Mouse (Mus musculus) hindbrain, embryonic 16.5 days (tissue): Measurements from ENCODE around the gene Zfp467. TPM values are rescaled to one million over a fixed set of nuclear protein-coding genes. Genes with fewer than 3 reads are reported as not detected.

Experiments
- ATAC-seq: fragments of 200-750 bp; cut with Nextera tagmentation; 2 replicates; pipeline ENCODE4 v1.8.0; 2017; ENCODE audit warnings: moderate TSS enrichment, moderate library complexity
- H3K27ac ChIP-seq: fragments of 300-500 bp; sonication (generic); 2 replicates; pipeline ENCODE4 v1.5.1; 2014; ENCODE audit warnings: low read depth, mild to moderate bottlenecking, control low read depth, low read length, moderate library complexity
- H3K27me3 ChIP-seq: fragments of 300-500 bp; sonication (generic); replicated peaks from 2 replicates; pipeline ENCODE4 v1.6.1; 2014; ENCODE audit warnings: low read length; ENCODE audit not compliant: control insufficient read depth, insufficient read depth
- H3K36me3 ChIP-seq: fragments of 300-500 bp; sonication (generic); 2 replicates; pipeline ENCODE4 v1.6.1; 2014; ENCODE audit warnings: mild to moderate bottlenecking, low read length, moderate library complexity, mixed read lengths; ENCODE audit not compliant: control insufficient read depth, insufficient read depth
- H3K4me1 ChIP-seq: fragments of 300-500 bp; sonication (generic); 2 replicates; pipeline ENCODE4 v1.6.1; 2014; ENCODE audit warnings: low read depth, low read length; ENCODE audit not compliant: control insufficient read depth, insufficient read depth
- H3K4me2 ChIP-seq: fragments of 300-500 bp; sonication (generic); 2 replicates; pipeline ENCODE4 v1.6.1; 2014; ENCODE audit warnings: mild to moderate bottlenecking, low read length, control low read depth, moderate library complexity
- H3K4me3 ChIP-seq: fragments of 300-500 bp; sonication (generic); 2 replicates; pipeline ENCODE4 v1.5.1; 2014; ENCODE audit warnings: mild to moderate bottlenecking, low read length, control low read depth, moderate library complexity
- H3K9ac ChIP-seq: fragments of 300-500 bp; sonication (generic); 2 replicates; pipeline ENCODE4 v1.6.1; 2014; ENCODE audit warnings: low read depth, mild to moderate bottlenecking, control low read depth, low read length, moderate library complexity
- H3K9me3 ChIP-seq: fragments of 300-500 bp; sonication (generic); 2 replicates; pipeline ENCODE4 v1.6.1; 2014; ENCODE audit warnings: mild to moderate bottlenecking, low read length, moderate library complexity; ENCODE audit not compliant: control insufficient read depth
- WGBS: fragments of 180-500 bp; shearing (Covaris S2); extraction: QIAGEN DNeasy Blood & Tissue Kit; methylation state at CpG from one replicate; pipeline ENCODE4 v1.1.7; 2014; 5-methylcytosine and 5-hydroxymethylcytosine counted together
- polyA plus RNA-seq: library from polyadenylated mRNA; unstranded; fragments of >200 nt; fragmentation: Nextera tagmentation; extraction: Ambion mirVana; gene quantifications from 2 replicates; pipeline ENCODE4 v1.2.1, GENCODE M21; 2015

The Zfp467 gene
- polyA plus RNA-seq, 1 experiment from 2014 or later = 26.3 TPM

DNA sequence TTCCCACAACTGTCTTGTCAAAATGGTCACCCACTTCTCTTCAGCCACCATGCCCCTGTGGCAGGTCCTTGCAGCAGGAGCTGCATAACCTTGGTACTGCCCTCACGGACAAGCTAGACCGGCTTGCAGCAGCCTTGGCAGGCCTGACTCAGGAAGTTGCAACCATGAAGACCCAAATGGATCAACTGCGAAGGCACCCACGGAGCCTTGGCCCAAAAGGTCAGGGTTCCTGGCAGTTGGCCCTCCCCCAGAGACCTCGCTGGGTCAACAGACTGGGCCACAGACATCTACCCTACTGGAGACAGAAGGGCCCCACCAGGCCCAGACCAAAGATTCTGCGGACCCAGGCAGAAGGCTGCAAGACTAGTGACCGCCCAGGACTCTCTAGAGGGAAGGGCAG lies 30.0 kb downstream of the Zfp467 start:
- no peak for ATAC-seq
- no peak overlapping the region for H3K9ac ChIP-seq
- WGBS = 96% methylated on average over 7 of the region's 7 CpGs

DNA sequence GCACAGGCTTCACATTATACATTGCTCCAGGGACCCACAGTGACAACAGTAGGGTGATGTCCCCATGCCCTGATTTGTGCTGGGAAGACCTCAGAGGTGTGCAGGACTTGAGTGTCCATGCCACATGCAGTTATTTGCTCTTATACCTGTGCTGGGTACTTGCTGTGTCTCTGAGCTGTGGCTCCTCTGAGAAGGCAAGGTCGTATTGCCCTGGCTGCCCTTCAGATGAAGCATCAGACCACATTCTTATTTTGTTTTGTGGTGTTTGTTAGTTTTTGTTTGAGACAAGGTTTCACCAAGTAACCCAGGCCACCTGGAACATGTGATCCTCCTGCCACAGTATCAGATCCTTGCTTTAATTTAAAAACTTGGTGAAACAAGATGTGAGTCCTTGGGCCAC lies 30.7 kb downstream of the Zfp467 start:
- Histone ChIP-seq H3K36me3 (peaks cover 56% of the 10 kb centered on the region), H3K4me1 (no peaks in the 10 kb centered on the region), H3K4me2 (no peak overlapping the region), H3K27me3 (no peaks in the 10 kb centered on the region), H3K27ac (no peak overlapping the region), H3K9me3 (no peaks in the 10 kb centered on the region), H3K4me3 (no peak overlapping the region), H3K9ac (no peak overlapping the region)
- 82% methylated on average over 1 of the region's 1 CpGs for WGBS
- no peak for ATAC-seq

More for the DNA sequence above, 30.0 kb downstream of the Zfp467 start:
- Histone ChIP-seq H3K9me3 (no peaks in the 10 kb centered on the region), H3K36me3 (peaks cover 48% of the 10 kb centered on the region), H3K27ac (no peak overlapping the region), H3K27me3 (no peaks in the 10 kb centered on the region), H3K4me3 (no peak overlapping the region), H3K4me1 (no peaks in the 10 kb centered on the region), H3K4me2 (no peak overlapping the region)

DNA sequence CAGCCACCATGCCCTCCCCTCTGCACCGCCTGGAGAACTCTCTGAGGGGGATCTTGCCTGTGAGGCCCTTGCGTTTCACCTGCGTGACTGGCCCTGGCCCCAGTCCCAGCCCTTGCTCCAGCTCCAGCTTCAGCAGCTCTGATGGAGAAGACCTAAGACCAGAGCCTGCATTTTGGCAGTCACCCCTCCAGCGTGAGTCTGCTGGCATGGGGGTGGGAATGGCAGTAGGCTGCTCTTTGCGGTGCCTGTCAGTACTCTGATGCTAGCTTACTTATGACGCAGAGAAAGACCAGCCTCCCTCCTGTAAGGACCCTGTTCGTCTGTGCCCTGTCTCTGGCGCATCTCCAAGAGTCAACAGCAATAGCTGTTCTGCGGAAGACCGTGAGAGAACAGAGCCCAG lies 32.5 kb downstream of the Zfp467 start:
- Histone ChIP-seq H3K4me2 (no peak overlapping the region), H3K27me3 (no peaks in the 10 kb centered on the region), H3K36me3 (peaks cover 70% of the 10 kb centered on the region), H3K9me3 (no peaks in the 10 kb centered on the region), H3K4me3 (no peak overlapping the region), H3K27ac (no peak overlapping the region), H3K9ac (no peak overlapping the region), H3K4me1 (no peaks in the 10 kb centered on the region)
- WGBS = 83% methylated on average over 10 of the region's 10 CpGs
- no peak for ATAC-seq

DNA sequence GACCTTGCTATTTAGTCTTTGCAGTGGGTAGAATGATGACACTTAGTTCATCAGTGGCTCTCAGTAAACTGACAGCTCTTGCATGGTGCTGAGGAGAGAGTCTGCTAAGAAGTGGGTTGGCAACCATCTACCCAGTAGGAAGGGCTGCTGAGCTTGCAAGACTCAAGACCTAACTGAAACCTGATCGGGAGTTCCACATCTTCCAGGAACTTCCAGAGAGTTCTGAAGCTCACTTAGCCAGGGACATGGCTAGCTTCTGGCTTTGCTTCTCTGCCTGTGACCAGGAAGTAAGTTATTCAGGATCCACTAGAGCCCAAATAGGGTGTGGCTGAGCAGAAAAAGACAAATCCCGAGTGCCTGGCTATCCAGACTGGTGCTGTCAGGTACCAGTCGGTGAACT lies 33.0 kb downstream of the Zfp467 start:
- H3K9ac ChIP-seq = no peak overlapping the region
- H3K4me3 ChIP-seq = no peak overlapping the region
- H3K36me3 ChIP-seq = peaks cover 72% of the 10 kb centered on the region
- H3K27ac ChIP-seq = no peak overlapping the region
- H3K27me3 ChIP-seq = no peaks in the 10 kb centered on the region
- no peaks in the 10 kb centered on the region for H3K4me1 ChIP-seq
- no peak for ATAC-seq
- 79% methylated on average over 3 of the region's 3 CpGs for WGBS
- no peaks in the 10 kb centered on the region for H3K9me3 ChIP-seq
- H3K4me2 ChIP-seq = no peak overlapping the region

DNA sequence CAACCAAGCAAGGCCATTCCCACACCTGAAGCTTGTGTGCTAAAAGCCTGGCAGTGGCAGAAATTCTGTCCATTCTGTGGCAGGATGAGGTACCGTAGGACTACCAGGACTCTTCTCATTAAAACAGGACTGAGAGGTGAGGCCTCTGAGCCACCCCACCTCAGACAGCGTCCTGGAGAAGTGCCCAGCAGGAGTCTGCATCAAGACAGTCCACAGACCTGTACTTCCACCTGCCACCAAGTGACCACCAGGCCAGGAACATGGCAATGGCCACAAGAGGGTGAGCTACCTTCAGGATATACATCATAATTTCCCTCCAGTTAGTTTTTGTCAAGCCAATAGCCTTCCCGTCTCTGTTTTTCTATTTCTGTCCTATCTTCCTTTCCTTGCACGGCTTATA lies 33.5 kb downstream of the Zfp467 start:
- Histone ChIP-seq H3K4me1 (no peaks in the 10 kb centered on the region), H3K4me2 (no peak overlapping the region), H3K36me3 (peaks cover 76% of the 10 kb centered on the region), H3K4me3 (no peak overlapping the region), H3K9ac (no peak overlapping the region), H3K27me3 (no peaks in the 10 kb centered on the region), H3K9me3 (no peaks in the 10 kb centered on the region), H3K27ac (no peak overlapping the region)
- WGBS = 86% methylated on average over 4 of the region's 4 CpGs
- no peak for ATAC-seq

DNA sequence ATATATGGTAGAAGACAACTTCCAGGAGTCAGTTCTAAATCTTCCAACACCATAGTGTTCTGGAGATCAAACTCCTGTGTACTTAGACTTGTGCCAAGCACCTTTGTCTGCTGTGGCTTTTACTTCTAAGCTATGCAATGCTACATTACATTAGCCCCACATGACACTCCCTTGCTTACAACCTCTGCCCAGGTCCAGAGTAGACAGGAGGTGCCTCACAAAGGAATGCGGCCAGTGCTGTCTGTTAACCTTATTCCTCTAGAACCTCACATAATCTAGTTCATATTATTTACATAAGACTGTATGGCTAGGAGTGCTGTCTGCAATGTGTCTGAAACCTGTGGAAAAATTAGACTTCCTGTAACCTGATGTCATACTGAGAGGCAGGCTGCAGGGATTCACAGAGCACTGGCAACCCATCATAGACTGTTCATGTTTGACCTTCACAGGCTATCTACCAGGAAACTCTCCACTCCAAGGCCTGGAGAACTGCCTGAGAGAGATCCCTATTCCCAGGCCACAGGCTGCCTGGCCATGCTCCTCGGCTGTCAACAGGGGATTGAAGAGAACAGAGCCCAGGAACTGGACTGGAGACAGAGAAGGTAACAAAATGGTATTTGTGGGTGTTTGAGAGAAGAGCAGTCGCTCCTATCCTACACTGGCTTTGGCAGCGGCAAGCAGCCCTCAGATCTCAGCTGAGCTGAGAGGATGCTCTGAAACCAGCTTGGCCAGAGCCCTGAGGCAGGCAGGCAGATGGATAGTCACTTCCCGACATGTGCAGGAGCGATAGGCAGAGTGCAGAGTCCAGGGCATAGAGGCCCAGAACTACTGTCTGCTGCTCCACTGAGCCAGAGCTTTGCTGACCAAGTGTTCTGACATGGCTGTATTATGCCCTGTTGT lies 34.2 kb downstream of the Zfp467 start:
- Histone ChIP-seq H3K27ac (no peak overlapping the region), H3K4me2 (no peak overlapping the region), H3K9me3 (no peaks in the 10 kb centered on the region), H3K4me1 (no peaks in the 10 kb centered on the region), H3K4me3 (no peak overlapping the region), H3K36me3 (peaks cover 75% of the 10 kb centered on the region), H3K27me3 (no peaks in the 10 kb centered on the region), H3K9ac (no peak overlapping the region)
- WGBS = 92% methylated on average over 6 of the region's 6 CpGs
- ATAC-seq = no peak

DNA sequence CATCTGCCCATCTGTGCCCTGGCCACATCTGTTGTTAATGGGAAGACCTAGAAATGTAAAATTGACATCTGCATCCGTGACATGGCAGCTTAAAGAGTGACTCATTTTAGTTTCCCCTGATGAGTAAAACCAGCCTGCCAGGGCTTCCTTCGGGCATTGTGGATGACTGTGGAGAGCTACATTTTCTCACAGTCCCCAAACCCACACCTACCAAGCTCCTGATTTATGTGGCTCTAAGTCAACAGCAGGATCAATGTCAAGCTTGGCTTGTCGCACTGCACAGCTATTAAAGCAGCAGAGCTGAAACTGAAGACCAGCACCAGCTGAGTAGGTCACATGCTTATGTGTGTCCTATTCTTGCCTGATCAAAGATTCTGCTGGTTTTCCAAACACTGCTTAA lies 35.1 kb downstream of the Zfp467 start:
- no peak overlapping the region for H3K4me3 ChIP-seq
- no peak overlapping the region for H3K4me2 ChIP-seq
- H3K36me3 ChIP-seq = peaks cover 70% of the 10 kb centered on the region
- H3K4me1 ChIP-seq = no peaks in the 10 kb centered on the region
- no peak overlapping the region for H3K9ac ChIP-seq
- no peak overlapping the region for H3K27ac ChIP-seq
- no peaks in the 10 kb centered on the region for H3K9me3 ChIP-seq
- 91% methylated on average over 3 of the region's 3 CpGs for WGBS
- no peaks in the 10 kb centered on the region for H3K27me3 ChIP-seq
- no peak for ATAC-seq

DNA sequence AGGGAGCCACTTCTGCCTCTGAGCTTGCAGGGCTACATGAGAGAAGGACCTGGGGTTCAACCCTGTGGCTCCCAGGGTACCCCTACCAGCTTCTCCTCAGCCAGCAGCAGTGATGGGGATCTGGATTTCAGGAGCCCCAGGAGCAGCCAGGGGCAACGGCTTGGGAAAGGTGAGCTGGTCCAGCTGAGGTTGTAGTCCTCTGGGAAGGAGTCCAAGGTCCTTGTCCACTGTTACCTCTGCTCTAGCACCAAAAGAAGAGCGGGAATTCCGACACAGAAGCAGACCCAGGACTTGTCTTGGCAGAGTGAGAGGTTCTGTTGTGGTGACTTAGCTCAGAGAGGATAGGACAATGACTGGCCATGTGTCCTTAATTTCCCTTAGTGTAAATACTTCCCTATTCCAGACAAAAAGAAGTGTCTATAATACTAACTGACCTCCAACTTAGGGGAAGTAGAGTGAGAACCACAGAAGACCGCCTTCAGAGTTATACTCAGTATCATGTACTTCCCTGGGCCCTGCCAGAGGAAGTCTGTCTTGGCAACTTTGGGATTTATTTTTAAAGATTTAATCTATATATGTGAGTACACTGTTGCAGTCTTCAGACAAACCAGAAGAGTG lies 35.8 kb downstream of the Zfp467 start:
- 100% methylated on average over 4 of the region's 4 CpGs for WGBS
- no peaks in the 10 kb centered on the region for H3K4me1 ChIP-seq
- H3K9ac ChIP-seq = no peak overlapping the region
- no peak overlapping the region for H3K4me2 ChIP-seq
- H3K36me3 ChIP-seq = peaks cover 69% of the 10 kb centered on the region
- no peaks in the 10 kb centered on the region for H3K9me3 ChIP-seq
- ATAC-seq = no peak
- no peaks in the 10 kb centered on the region for H3K27me3 ChIP-seq
- no peak overlapping the region for H3K4me3 ChIP-seq
- H3K27ac ChIP-seq = no peak overlapping the region

DNA sequence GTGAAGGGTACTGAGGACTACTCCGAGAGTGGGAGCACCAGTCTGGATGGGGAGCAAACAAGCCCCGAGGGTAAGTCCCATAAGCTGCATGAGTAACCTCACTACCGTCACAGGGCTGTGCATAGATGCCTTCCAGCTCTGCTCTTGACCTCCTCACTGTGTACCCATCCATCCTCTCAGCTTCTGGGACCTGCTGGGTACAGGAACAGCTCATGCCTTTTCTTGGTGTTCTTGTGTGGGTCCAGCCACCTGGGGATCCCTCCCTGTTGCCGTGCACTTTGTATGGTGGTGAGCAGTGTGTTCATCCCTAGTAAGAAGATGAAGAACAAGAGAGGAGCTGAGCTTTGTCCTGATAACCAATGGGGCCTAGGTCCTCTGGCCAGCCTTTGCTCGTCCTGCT lies 41.6 kb downstream of the Zfp467 start:
- Histone ChIP-seq H3K4me1 (no peaks in the 10 kb centered on the region), H3K27me3 (no peaks in the 10 kb centered on the region), H3K4me3 (no peak overlapping the region), H3K36me3 (peaks cover 36% of the 10 kb centered on the region), H3K9ac (no peak overlapping the region), H3K27ac (no peak overlapping the region), H3K9me3 (no peaks in the 10 kb centered on the region), H3K4me2 (no peak overlapping the region)
- 93% methylated on average over 5 of the region's 5 CpGs for WGBS
- ATAC-seq = no peak
